Mouse (Mus musculus): ENCODE measurements at regions not wholly inside any gene's neighbourhood (a gene's known extent, or its start where the extent isn't known, plus 50 kb on each side); places are given as distances from the start of the nearest gene placed in this dataset. TPM values are rescaled to one million over a fixed set of nuclear protein-coding genes. Genes with fewer than 3 reads are reported as not detected.
A peak's percentile ranks its signal among the peaks of the same experiment; 100 is the strongest.

- Histone ChIP-seq H3K9me3 (ENCODE audit: low read length) (no peaks in the 10 kb centered on the region), H3K27ac (ENCODE audit: low read depth) (no peak overlapping the region), H3K4me2 (ENCODE audit: low read depth, low read length) (peak overlapping the region; percentile 33), H3K9ac (replicated peaks) (no peak overlapping the region), H3K4me1 (ENCODE audit: insufficient read depth) (no peaks in the 10 kb centered on the region), H3K4me3 (ENCODE audit: low read depth, low read length) (no peak overlapping the region), H3K27me3 (ENCODE audit: insufficient read depth, low read length) (no peaks in the 10 kb centered on the region), H3K36me3 (replicated peaks; ENCODE audit: insufficient read depth, low read length) (no peaks in the 10 kb centered on the region)
- DNase-seq: no peak
- no peak for TF ChIP-seq CTCF (IDR thresholded peaks at IDR 0.05; ENCODE audit: low read depth)
- TF ChIP-seq EP300 (IDR thresholded peaks at IDR 0.05; ENCODE audit: low read depth): no peak
- WGBS (ENCODE audit: insufficient replicate concordance): 11% methylated on average over 7 of the region's 7 CpGs
- no peak for ATAC-seq
These were observed 148.4 kb downstream of the Slc15a5 start for GRCm38 (mm10) chr6:137931318-137931717.

DNA sequence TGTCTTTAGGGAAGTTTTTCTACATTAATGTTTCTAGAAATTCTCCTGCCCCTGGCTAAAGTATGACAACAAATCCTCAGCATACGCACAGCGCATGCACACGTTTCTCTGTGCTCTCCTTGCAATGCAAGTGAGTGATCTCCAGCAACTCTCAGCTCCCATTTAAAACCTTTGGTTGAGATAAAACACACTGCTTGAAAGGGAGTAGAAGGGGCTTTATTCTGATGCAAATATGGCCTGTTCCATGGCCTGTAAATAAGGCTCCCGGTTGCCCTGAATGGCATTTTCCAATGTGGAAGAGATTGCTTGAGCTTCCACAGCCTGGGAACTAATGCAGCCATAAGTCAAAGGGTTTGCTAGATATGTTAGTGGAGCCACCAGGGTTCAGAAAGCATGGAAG, 156.4 kb downstream of the Slc15a5 start:
- ATAC-seq (no peak), DNase-seq (no peak)
- Histone ChIP-seq H3K9me3 (ENCODE audit: low read length) (no peaks in the 10 kb centered on the region), H3K4me3 (ENCODE audit: low read depth, low read length) (no peak overlapping the region), H3K27ac (ENCODE audit: low read depth) (no peak overlapping the region), H3K27me3 (ENCODE audit: insufficient read depth, low read length) (no peaks in the 10 kb centered on the region), H3K36me3 (replicated peaks; ENCODE audit: insufficient read depth, low read length) (no peaks in the 10 kb centered on the region), H3K9ac (replicated peaks) (no peak overlapping the region), H3K4me1 (ENCODE audit: insufficient read depth) (no peaks in the 10 kb centered on the region), H3K4me2 (ENCODE audit: low read depth, low read length) (no peak overlapping the region)
- no peak for TF ChIP-seq CTCF (IDR thresholded peaks at IDR 0.05; ENCODE audit: low read depth)
- WGBS (ENCODE audit: insufficient replicate concordance): 78% methylated on average over 4 of the region's 4 CpGs

DNA sequence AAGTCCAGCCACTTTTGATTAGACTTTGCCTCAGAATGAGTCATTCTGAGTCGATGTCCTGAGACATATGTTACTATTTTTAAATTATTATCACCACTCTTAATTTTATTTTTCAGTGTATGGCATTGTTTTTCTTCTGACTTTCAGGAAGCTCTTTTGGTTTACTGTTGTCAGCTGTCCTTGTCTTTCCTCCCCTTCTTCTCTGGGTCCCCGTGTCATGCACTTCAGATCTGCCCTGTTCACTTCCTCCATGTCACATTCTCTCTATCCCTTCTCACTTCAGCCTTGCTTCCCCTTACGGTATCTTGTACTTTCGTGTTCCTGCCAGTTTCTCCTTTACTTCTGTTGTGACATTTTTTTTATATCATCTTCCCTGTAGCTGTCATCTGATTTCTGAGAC, 161.6 kb downstream of the Slc15a5 start:
- H3K9me3 ChIP-seq (ENCODE audit: low read length): no peaks in the 10 kb centered on the region
- H3K36me3 ChIP-seq (replicated peaks; ENCODE audit: insufficient read depth, low read length): no peaks in the 10 kb centered on the region
- 30% methylated on average over 4 of the region's 4 CpGs for WGBS (ENCODE audit: insufficient replicate concordance)
- no peak overlapping the region for H3K27ac ChIP-seq (ENCODE audit: low read depth)
- no peaks in the 10 kb centered on the region for H3K4me1 ChIP-seq (ENCODE audit: insufficient read depth)
- H3K27me3 ChIP-seq (ENCODE audit: insufficient read depth, low read length): no peaks in the 10 kb centered on the region
- no peak for DNase-seq
- H3K4me3 ChIP-seq (ENCODE audit: low read depth, low read length): no peak overlapping the region
- ATAC-seq: no peak
- no peak for TF ChIP-seq EP300 (IDR thresholded peaks at IDR 0.05; ENCODE audit: low read depth)
- TF ChIP-seq CTCF (IDR thresholded peaks at IDR 0.05; ENCODE audit: low read depth): no peak
- H3K4me2 ChIP-seq (ENCODE audit: low read depth, low read length): no peak overlapping the region
- H3K9ac ChIP-seq (replicated peaks): no peak overlapping the region

- TF ChIP-seq CTCF (IDR thresholded peaks at IDR 0.05; ENCODE audit: low read depth) (no peak), EP300 (IDR thresholded peaks at IDR 0.05; ENCODE audit: low read depth) (no peak)
- Histone ChIP-seq H3K27ac (ENCODE audit: low read depth) (no peak overlapping the region), H3K9me3 (ENCODE audit: low read length) (no peaks in the 10 kb centered on the region), H3K27me3 (ENCODE audit: insufficient read depth, low read length) (no peaks in the 10 kb centered on the region), H3K9ac (replicated peaks) (no peak overlapping the region), H3K4me2 (ENCODE audit: low read depth, low read length) (no peak overlapping the region), H3K36me3 (replicated peaks; ENCODE audit: insufficient read depth, low read length) (no peaks in the 10 kb centered on the region), H3K4me3 (ENCODE audit: low read depth, low read length) (no peak overlapping the region), H3K4me1 (ENCODE audit: insufficient read depth) (no peaks in the 10 kb centered on the region)
- 70% methylated on average over 4 of the region's 4 CpGs for WGBS (ENCODE audit: insufficient replicate concordance)
- DNase-seq (no peak), ATAC-seq (no peak)
These were observed 153.5 kb downstream of the Dera start for GRCm38 (mm10) chr6:137907836-137908235.

Small RNA genes in the stretch of these regions (microRNA-seq; reads per million reads assigned to microRNA genes)
- gene Gm24308: not detected

All from liver, postnatal 0 days (tissue).